Mouse (Mus musculus) kidney, embryonic 14.5 days (tissue): ENCODE measurements around the gene Eef1g. TPM values are rescaled to one million over a fixed set of nuclear protein-coding genes. Genes with fewer than 3 reads are reported as not detected.

Experiments used
- ATAC-seq: fragments of 200-750 bp; cut with Nextera tagmentation; 2 replicates; pipeline ENCODE4 v1.8.0; 2017; ENCODE audit warnings: moderate number of reproducible peaks, mild to moderate bottlenecking, moderate TSS enrichment, moderate library complexity; ENCODE audit not compliant: low FRiP score, low TSS enrichment
- H3K27ac ChIP-seq: fragments of 300-500 bp; sonication (generic); 2 replicates; pipeline ENCODE4 v1.5.1; 2014; ENCODE audit warnings: low read depth, mild to moderate bottlenecking, low read length, moderate library complexity, mixed read lengths
- H3K27me3 ChIP-seq: fragments of 300-500 bp; sonication (generic); 2 replicates; pipeline ENCODE4 v1.6.1; 2014; ENCODE audit warnings: mild to moderate bottlenecking, low read length; ENCODE audit not compliant: control insufficient read depth, insufficient read depth
- H3K36me3 ChIP-seq: fragments of 300-500 bp; sonication (generic); 2 replicates; pipeline ENCODE4 v1.6.1; 2014; ENCODE audit warnings: low read length, mixed read lengths; ENCODE audit not compliant: control insufficient read depth, insufficient read depth
- H3K4me1 ChIP-seq: fragments of 300-500 bp; sonication (generic); 2 replicates; pipeline ENCODE4 v1.6.1; 2014; ENCODE audit warnings: low read length, mixed read lengths; ENCODE audit not compliant: control insufficient read depth, insufficient read depth
- H3K4me2 ChIP-seq: fragments of 300-500 bp; sonication (generic); replicated peaks from 2 replicates; pipeline ENCODE4 v1.6.1; 2014; ENCODE audit warnings: low read depth, mild to moderate bottlenecking, low read length
- H3K4me3 ChIP-seq: fragments of 300-500 bp; sonication (generic); 2 replicates; pipeline ENCODE4 v1.5.1; 2014; ENCODE audit warnings: mild to moderate bottlenecking, low read length
- H3K9ac ChIP-seq: fragments of 300-500 bp; sonication (generic); 2 replicates; pipeline ENCODE4 v1.6.1; 2014; ENCODE audit warnings: low read depth, mild to moderate bottlenecking, low read length, moderate library complexity
- H3K9me3 ChIP-seq: fragments of 300-500 bp; sonication (generic); 2 replicates; pipeline ENCODE4 v1.6.1; 2016; ENCODE audit warnings: low read length; ENCODE audit not compliant: control insufficient read depth
- WGBS: fragments of 180-500 bp; shearing (Covaris S2); extraction: QIAGEN DNeasy Blood & Tissue Kit; methylation state at CpG from one replicate; pipeline ENCODE4 v1.1.7; 2014; 5-methylcytosine and 5-hydroxymethylcytosine counted together
- polyA plus RNA-seq: library from polyadenylated mRNA; unstranded; fragments of >200 nt; fragmentation: Nextera tagmentation; extraction: Ambion mirVana; gene quantifications from 2 replicates; pipeline ENCODE4 v1.2.1, GENCODE M21; 2014

The Eef1g gene
- polyA plus RNA-seq, 1 experiment from 2014 or later = 516 TPM

DNA sequence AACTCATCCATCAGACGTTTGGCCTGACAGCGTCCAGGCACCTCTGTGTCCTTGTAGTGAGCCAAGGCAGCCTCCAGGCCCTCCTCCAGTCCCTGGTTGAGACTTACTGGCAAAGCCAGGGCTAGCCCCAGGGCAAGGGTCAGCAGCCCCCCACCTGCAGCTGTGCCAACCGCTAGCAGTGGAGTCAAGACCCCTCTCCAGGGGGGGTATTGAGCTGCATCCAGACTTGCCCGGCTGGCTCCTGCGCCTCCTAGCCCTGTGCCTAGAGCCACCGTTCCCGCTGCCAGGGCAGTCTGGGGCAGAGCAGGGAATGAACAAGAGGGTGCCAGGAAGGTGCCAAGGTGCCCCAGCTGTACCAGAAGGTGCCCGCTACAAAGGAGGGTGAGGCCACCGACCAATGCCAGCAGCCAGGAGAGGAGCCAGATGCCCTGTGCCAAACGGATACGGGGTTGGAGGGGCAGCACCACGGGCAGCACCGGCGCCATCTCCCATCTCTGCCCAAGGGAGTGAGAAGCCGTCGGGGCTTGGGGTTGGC lies 38.1 kb upstream of the Eef1g start:
- WGBS = 19% methylated on average over 16 of the region's 16 CpGs
- peak; percentile 24; the same call in 1 of the 2 replicates for ATAC-seq

GRCm38 (mm10) chr19:8929224-8930088 lies 37.4 kb upstream of the Eef1g start, which contains the start of the genes Rom1 and Eml3:
Gene Rom1, minus strand, starts transcription at chr19:8929356.
Gene Eml3, plus strand, starts transcription at chr19:8929552.
- Histone ChIP-seq H3K4me3 (peak within 1 kb of the TSS; percentile 82), H3K4me2 (peak within 1 kb of the TSS; percentile 83), H3K36me3 (peaks cover 45% of the 10 kb centered on the region), H3K9me3 (no peaks in the 10 kb centered on the region), H3K27me3 (no peaks in the 10 kb centered on the region), H3K27ac (peak within 1 kb of the TSS; percentile 83), H3K4me1 (peaks cover 16% of the 10 kb centered on the region), H3K9ac (peak within 1 kb of the TSS; percentile 81)
- peak; percentile 85 for ATAC-seq
- WGBS = under 1% methylated on average over 48 of the region's 74 CpGs

More for the DNA sequence above, 38.1 kb upstream of the Eef1g start:
- Histone ChIP-seq H3K9ac (peak overlapping the region; percentile 81), H3K36me3 (peaks cover 42% of the 10 kb centered on the region), H3K27me3 (no peaks in the 10 kb centered on the region), H3K27ac (peak overlapping the region; percentile 83; the same call in 1 of the 2 replicates), H3K9me3 (no peaks in the 10 kb centered on the region), H3K4me1 (peaks cover 16% of the 10 kb centered on the region), H3K4me2 (peak overlapping the region; percentile 83), H3K4me3 (peak overlapping the region; percentile 82)

DNA sequence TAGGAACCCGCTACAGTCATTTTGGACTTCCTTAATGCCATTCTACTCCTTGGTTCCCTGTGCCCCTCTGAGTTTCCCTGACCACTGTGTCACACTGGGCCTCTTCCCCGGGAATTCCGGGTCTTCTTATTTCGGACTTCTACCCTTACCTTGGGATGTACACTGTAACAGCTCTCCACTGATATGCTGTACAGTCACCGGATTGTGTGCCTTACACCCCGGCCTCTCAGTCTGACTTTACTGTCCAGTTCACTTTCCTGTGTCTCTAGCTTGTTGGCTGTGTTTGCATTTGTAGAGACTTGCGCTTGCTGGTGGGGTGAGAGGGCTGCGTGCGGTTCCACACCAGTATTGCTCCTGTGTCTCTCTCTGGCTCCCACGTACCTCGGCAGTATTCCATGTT lies 36.7 kb upstream of the Eef1g start:
- Histone ChIP-seq H3K27ac (peak overlapping the region; percentile 83; the same call in 1 of the 2 replicates), H3K9ac (peak overlapping the region; percentile 81), H3K27me3 (no peaks in the 10 kb centered on the region), H3K9me3 (no peaks in the 10 kb centered on the region), H3K4me2 (peak overlapping the region; percentile 83), H3K4me3 (peak overlapping the region; percentile 82), H3K36me3 (peaks cover 50% of the 10 kb centered on the region), H3K4me1 (peaks cover 16% of the 10 kb centered on the region)
- WGBS = 6% methylated on average over 11 of the region's 11 CpGs
- 0 out of 2 replicates have a peak, but pooled peaks have one; percentile 20 for ATAC-seq

GRCm38 (mm10) chr19:8930771-8931170 lies 36.1 kb upstream of the Eef1g start:
- no peak for ATAC-seq
- Histone ChIP-seq H3K27me3 (no peaks in the 10 kb centered on the region), H3K4me3 (peak overlapping the region; percentile 82), H3K4me2 (peak overlapping the region; percentile 83), H3K9me3 (no peaks in the 10 kb centered on the region), H3K27ac (no peak overlapping the region), H3K9ac (peak overlapping the region; percentile 81; the same call in 1 of the 2 replicates), H3K36me3 (peaks cover 52% of the 10 kb centered on the region), H3K4me1 (peaks cover 16% of the 10 kb centered on the region)
- 74% methylated on average over 7 of the region's 7 CpGs for WGBS

GRCm38 (mm10) chr19:8936736-8937135 lies 30.1 kb upstream of the Eef1g start:
- ATAC-seq = no peak
- 90% methylated on average over 2 of the region's 2 CpGs for WGBS
- Histone ChIP-seq H3K27me3 (no peaks in the 10 kb centered on the region), H3K27ac (no peak overlapping the region), H3K9me3 (no peaks in the 10 kb centered on the region), H3K36me3 (peaks cover 48% of the 10 kb centered on the region), H3K4me1 (peaks cover 4% of the 10 kb centered on the region; the same call in 1 of the 2 replicates), H3K4me2 (no peak overlapping the region), H3K4me3 (no peak overlapping the region), H3K9ac (no peak overlapping the region)

DNA sequence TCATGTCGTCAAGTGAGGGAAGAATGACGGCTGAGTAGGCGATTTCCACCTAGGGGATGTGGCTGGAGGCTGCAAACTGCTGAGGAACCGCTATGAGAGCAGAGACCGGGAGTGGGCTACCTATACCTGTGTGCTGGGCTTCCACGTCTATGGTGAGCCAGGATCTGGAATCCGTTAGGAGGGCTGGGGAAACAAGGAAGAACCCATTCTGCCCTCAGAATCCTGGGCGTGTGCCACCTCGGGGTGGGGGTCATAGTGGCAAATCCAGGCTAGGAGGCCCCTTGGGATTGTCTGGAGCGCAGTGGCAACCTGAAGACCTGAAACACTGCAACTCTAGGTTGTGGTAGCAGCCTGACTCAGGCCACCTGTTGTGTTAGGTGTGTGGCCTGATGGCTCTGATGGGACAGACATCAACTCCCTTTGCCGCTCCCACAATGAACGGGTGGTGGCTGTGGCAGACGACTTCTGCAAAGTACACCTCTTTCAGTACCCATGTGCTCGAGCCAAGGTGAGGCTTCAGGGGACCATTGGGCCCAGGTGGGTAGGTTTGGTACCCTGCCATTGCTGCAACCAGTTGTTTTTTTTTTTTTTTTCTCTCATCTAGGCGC lies 26.2 kb upstream of the Eef1g start:
- peaks cover 23% of the 10 kb centered on the region for H3K4me1 ChIP-seq
- peaks cover 40% of the 10 kb centered on the region for H3K36me3 ChIP-seq
- no peaks in the 10 kb centered on the region for H3K9me3 ChIP-seq
- WGBS = 76% methylated on average over 15 of the region's 15 CpGs
- H3K9ac ChIP-seq = peak overlapping the region; percentile 99
- H3K4me3 ChIP-seq = peak overlapping the region; percentile 97; the same call in 1 of the 2 replicates
- H3K27ac ChIP-seq = peak overlapping the region; percentile 99; the same call in 1 of the 2 replicates
- peak overlapping the region; percentile 60; the same call in 1 of the 2 replicates for H3K4me2 ChIP-seq
- no peak for ATAC-seq
- no peaks in the 10 kb centered on the region for H3K27me3 ChIP-seq

GRCm38 (mm10) chr19:8941136-8941514 lies 25.7 kb upstream of the Eef1g start:
- no peaks in the 10 kb centered on the region for H3K27me3 ChIP-seq
- H3K4me3 ChIP-seq = peak overlapping the region; percentile 97
- H3K4me2 ChIP-seq = peak overlapping the region; percentile 60
- peaks cover 43% of the 10 kb centered on the region for H3K36me3 ChIP-seq
- peak; percentile 29 for ATAC-seq
- WGBS = 22% methylated on average over 10 of the region's 10 CpGs
- H3K27ac ChIP-seq = peak overlapping the region; percentile 99
- no peaks in the 10 kb centered on the region for H3K9me3 ChIP-seq
- peaks cover 23% of the 10 kb centered on the region for H3K4me1 ChIP-seq
- H3K9ac ChIP-seq = peak overlapping the region; percentile 99

DNA sequence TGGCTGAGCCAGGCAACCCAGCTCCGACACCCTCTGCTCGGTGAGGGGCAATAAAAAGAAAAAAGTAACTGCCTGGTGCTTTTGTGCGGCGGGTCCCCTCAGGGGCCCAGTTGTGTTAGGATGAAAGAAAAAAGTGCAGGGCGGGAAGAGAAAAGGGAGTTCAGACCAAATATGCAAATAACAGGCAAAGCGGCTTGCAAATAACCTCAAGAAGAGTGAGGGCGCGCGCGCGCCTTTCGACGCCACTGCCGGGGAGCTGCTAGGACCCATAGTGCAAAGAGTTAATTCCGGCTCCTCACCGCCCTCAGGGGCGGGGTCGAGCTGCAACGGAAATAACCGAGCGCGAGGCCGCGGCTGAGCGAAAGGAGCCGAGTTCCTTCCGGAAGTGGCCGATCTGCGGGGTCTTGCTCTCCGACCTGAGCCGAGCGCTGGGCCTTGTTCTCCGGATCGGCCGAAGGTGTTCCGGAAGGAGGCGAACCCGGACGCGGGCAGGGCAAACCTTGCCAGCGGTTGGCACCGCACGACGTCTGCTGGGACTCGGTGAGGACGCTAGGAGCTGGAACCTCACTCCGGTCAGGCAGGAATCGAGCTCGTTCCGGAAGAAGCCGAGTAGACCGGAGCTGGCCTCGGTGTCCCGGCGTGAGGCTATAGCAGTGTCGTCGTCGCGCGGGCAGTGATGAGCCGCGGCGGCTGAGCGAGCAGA lies 25.2 kb upstream of the Eef1g start, which contains the start of gene Mta2:
Mta2 (plus strand) TSS at position 361 of the 703 bp plus-strand sequence.
- peaks cover 48% of the 10 kb centered on the region for H3K36me3 ChIP-seq
- H3K4me1 ChIP-seq = peaks cover 23% of the 10 kb centered on the region
- H3K9me3 ChIP-seq = no peaks in the 10 kb centered on the region
- peak within 1 kb of the TSS; percentile 60 for H3K4me2 ChIP-seq
- H3K4me3 ChIP-seq = peak within 1 kb of the TSS; percentile 97
- ATAC-seq = peak; percentile 95
- peak within 1 kb of the TSS; percentile 99 for H3K9ac ChIP-seq
- peak within 1 kb of the TSS; percentile 99 for H3K27ac ChIP-seq
- under 1% methylated on average over 64 of the region's 64 CpGs for WGBS
- no peaks in the 10 kb centered on the region for H3K27me3 ChIP-seq
